Mouse (Mus musculus) limb, embryonic 10.5 days (tissue): ENCODE results near the gene Adamts9. TPM values are rescaled to one million over a fixed set of nuclear protein-coding genes. Genes with fewer than 3 reads are reported as not detected.

Source experiments
- DNase-seq: peaks from one replicate; pipeline ENCODE4 v3.0.0-alpha.2; 2017; ENCODE audit warnings: low spot score
- H3K27ac ChIP-seq: fragments of 300-500 bp; sonication (generic); 2 replicates; pipeline ENCODE4 v1.5.1; 2016; ENCODE audit warnings: mild to moderate bottlenecking
- H3K27me3 ChIP-seq: fragments of 300-500 bp; sonication (generic); 2 replicates; pipeline ENCODE4 v1.6.1; 2016; ENCODE audit warnings: low read depth, mild to moderate bottlenecking; ENCODE audit not compliant: poor library complexity, severe bottlenecking
- H3K36me3 ChIP-seq: fragments of 300-500 bp; sonication (generic); 2 replicates; pipeline ENCODE4 v1.6.1; 2016; ENCODE audit warnings: mild to moderate bottlenecking, moderate library complexity
- H3K4me1 ChIP-seq: fragments of 300-500 bp; sonication (generic); 2 replicates; pipeline ENCODE4 v1.6.1; 2016
- H3K4me3 ChIP-seq: fragments of 300-500 bp; sonication (generic); 2 replicates; pipeline ENCODE4 v1.5.1; 2016; ENCODE audit warnings: mild to moderate bottlenecking, moderate library complexity
- H3K9me3 ChIP-seq: fragments of 300-500 bp; sonication (generic); replicated peaks from 2 replicates; pipeline ENCODE4 v1.6.1; 2016; ENCODE audit warnings: mild to moderate bottlenecking
- WGBS: fragments of 180-500 bp; shearing (Covaris S2); methylation state at CpG from one replicate; pipeline ENCODE4 v1.1.7; 2016; 5-methylcytosine and 5-hydroxymethylcytosine counted together
- polyA plus RNA-seq: library from polyadenylated mRNA; unstranded; fragments of >200 nt; fragmentation: Nextera tagmentation; extraction: Ambion mirVana; gene quantifications from 2 replicates; pipeline ENCODE4 v1.2.1, GENCODE M21; 2016

The Adamts9 gene
- polyA plus RNA-seq, 1 experiment from 2014 or later = 3.0 TPM

GRCm38 (mm10) chr6:92811566-92811965 is 131.7 kb downstream of the Adamts9 start:
- Histone ChIP-seq H3K27ac (no peak overlapping the region), H3K9me3 (no peaks in the 10 kb centered on the region), H3K27me3 (no peaks in the 10 kb centered on the region), H3K4me3 (no peak overlapping the region), H3K36me3 (no peaks in the 10 kb centered on the region), H3K4me1 (peaks cover 7% of the 10 kb centered on the region)
- no peak for DNase-seq

- Histone ChIP-seq H3K36me3 (no peaks in the 10 kb centered on the region), H3K27ac (no peak overlapping the region), H3K4me1 (no peaks in the 10 kb centered on the region), H3K4me3 (no peak overlapping the region), H3K9me3 (no peaks in the 10 kb centered on the region), H3K27me3 (no peaks in the 10 kb centered on the region)
- 95% methylated on average over 2 of the region's 2 CpGs for WGBS
- DNase-seq = no peak
Observed at GRCm38 (mm10) chr6:92810628-92811027, 132.7 kb downstream of the Adamts9 start.

DNA sequence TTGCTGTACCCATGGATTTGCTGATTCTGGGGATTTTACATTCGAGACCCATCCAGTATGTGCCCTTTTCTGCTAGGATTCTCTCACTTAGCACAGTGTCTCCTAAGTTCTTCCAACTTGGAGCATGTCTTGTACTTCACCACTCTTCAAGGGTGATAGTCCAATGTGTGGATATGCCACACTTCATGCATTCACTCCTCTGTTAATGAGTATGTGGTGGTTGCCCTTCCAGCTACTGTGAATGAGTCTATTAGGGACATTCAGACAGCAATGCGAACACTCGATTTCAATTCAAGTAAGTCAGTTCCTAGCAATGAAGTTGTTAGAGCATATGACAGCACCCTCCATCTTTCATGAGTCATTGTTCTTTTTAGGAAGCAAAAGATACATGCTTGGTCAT is 133.5 kb downstream of the Adamts9 start:
- Histone ChIP-seq H3K27me3 (no peaks in the 10 kb centered on the region), H3K36me3 (no peaks in the 10 kb centered on the region), H3K9me3 (no peaks in the 10 kb centered on the region), H3K4me3 (no peak overlapping the region), H3K27ac (no peak overlapping the region), H3K4me1 (no peaks in the 10 kb centered on the region)
- no peak for DNase-seq
- 93% methylated on average over 3 of the region's 3 CpGs for WGBS

- H3K4me1 ChIP-seq = peaks cover 7% of the 10 kb centered on the region; the same call in 1 of the 2 replicates
- no peak overlapping the region for H3K27ac ChIP-seq
- WGBS = 86% methylated on average over 3 of the region's 3 CpGs
Observed at GRCm38 (mm10) chr6:92804254-92804971, 138.9 kb downstream of the Adamts9 start.

DNA sequence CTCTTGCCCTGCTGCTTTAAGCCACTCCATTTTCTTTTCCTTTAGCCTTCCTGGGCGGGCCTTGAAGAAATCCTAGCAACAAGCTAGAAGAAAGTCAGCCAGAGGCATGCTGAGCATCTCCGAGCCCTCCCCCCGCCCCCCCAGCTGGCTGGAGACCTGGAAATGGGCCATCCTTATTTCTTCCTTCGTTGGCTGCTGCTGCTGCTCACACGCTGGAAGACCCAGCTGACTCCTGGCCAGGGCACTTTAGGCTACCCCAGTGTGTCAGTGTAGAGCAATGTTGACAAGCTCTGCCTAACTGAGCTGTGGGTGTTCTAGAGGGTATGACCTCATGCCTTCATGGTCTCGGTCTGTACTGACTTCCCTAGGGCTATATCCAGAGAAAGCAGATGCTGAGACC is 140.1 kb downstream of the Adamts9 start:
- Histone ChIP-seq H3K4me3 (no peak overlapping the region), H3K27me3 (no peaks in the 10 kb centered on the region), H3K27ac (no peak overlapping the region), H3K36me3 (no peaks in the 10 kb centered on the region; the same call in 1 of the 2 replicates), H3K4me1 (peaks cover 7% of the 10 kb centered on the region; the same call in 1 of the 2 replicates), H3K9me3 (no peaks in the 10 kb centered on the region)
- DNase-seq = no peak
- WGBS = 88% methylated on average over 6 of the region's 6 CpGs

More at GRCm38 (mm10) chr6:92804254-92804971, 138.9 kb downstream of the Adamts9 start:
- no peak overlapping the region for H3K4me3 ChIP-seq
- no peaks in the 10 kb centered on the region for H3K9me3 ChIP-seq
- H3K27me3 ChIP-seq = no peaks in the 10 kb centered on the region
- H3K36me3 ChIP-seq = no peaks in the 10 kb centered on the region; the same call in 1 of the 2 replicates
- DNase-seq = no peak

GRCm38 (mm10) chr6:92802421-92802820 is 140.9 kb downstream of the Adamts9 start:
- Histone ChIP-seq H3K4me3 (no peak overlapping the region), H3K27me3 (no peaks in the 10 kb centered on the region), H3K27ac (no peak overlapping the region), H3K4me1 (peaks cover 7% of the 10 kb centered on the region; the same call in 1 of the 2 replicates), H3K9me3 (no peaks in the 10 kb centered on the region), H3K36me3 (no peaks in the 10 kb centered on the region; the same call in 1 of the 2 replicates)
- WGBS = 95% methylated on average over 11 of the region's 11 CpGs
- no peak for DNase-seq

DNA sequence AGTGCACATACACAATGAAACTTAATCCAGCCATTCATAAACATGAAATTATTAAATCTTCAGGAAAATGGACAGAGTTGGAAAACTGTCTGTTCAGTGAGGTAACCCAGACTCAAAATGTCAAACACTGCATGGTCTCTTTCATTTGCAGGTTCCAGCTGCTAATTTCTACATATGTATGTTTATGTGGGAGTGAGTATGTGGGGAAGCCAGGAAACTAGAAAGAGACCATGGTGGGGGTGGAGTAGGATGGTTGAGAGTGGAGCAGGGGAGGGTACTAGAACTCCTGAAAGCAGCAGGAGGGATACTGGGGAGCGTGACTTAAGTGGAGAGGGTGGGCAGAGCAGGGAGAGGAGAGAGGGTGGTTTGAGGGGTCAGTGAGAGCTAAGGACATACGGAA is 141.8 kb downstream of the Adamts9 start:
- no peaks in the 10 kb centered on the region; the same call in 1 of the 2 replicates for H3K36me3 ChIP-seq
- 88% methylated on average over 2 of the region's 2 CpGs for WGBS
- H3K9me3 ChIP-seq = no peaks in the 10 kb centered on the region
- no peaks in the 10 kb centered on the region for H3K27me3 ChIP-seq
- peaks cover 7% of the 10 kb centered on the region; the same call in 1 of the 2 replicates for H3K4me1 ChIP-seq
- H3K27ac ChIP-seq = no peak overlapping the region
- H3K4me3 ChIP-seq = no peak overlapping the region
- no peak for DNase-seq

DNA sequence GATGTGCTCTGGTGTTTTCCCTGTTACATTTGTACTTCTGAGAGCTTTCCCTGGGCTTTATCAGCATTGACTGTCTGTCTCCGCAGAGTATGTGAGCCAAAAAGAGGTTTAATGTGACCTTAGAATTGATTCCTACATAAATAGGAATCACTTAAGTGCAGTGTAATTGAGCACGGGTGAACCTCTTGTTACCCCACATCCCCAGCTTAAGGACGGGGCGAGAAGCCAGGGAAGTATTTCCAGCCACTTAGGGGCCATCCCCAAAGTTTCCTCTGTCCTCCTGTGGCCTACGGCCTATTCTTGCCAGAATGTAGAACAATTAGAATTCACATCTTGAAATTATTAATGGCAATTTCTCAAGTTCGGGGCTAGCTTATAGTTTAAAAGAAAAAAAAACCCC is 149.5 kb downstream of the Adamts9 start:
- no peak for DNase-seq
- Histone ChIP-seq H3K27me3 (no peaks in the 10 kb centered on the region), H3K27ac (no peak overlapping the region), H3K4me3 (no peak overlapping the region), H3K4me1 (no peaks in the 10 kb centered on the region), H3K36me3 (peaks cover 6% of the 10 kb centered on the region; the same call in 1 of the 2 replicates), H3K9me3 (no peaks in the 10 kb centered on the region)
- 63% methylated on average over 6 of the region's 6 CpGs for WGBS

- DNase-seq = peak; percentile 96
- Histone ChIP-seq H3K9me3 (no peaks in the 10 kb centered on the region), H3K27ac (peak overlapping the region; percentile 50; the same call in 1 of the 2 replicates), H3K27me3 (peaks cover 17% of the 10 kb centered on the region), H3K36me3 (no peaks in the 10 kb centered on the region), H3K4me1 (peaks cover 10% of the 10 kb centered on the region), H3K4me3 (peak overlapping the region; percentile 49)
- WGBS = 0% methylated on average over 11 of the region's 12 CpGs
Observed at GRCm38 (mm10) chr6:92787376-92787712, 155.9 kb downstream of the Adamts9 start.

DNA sequence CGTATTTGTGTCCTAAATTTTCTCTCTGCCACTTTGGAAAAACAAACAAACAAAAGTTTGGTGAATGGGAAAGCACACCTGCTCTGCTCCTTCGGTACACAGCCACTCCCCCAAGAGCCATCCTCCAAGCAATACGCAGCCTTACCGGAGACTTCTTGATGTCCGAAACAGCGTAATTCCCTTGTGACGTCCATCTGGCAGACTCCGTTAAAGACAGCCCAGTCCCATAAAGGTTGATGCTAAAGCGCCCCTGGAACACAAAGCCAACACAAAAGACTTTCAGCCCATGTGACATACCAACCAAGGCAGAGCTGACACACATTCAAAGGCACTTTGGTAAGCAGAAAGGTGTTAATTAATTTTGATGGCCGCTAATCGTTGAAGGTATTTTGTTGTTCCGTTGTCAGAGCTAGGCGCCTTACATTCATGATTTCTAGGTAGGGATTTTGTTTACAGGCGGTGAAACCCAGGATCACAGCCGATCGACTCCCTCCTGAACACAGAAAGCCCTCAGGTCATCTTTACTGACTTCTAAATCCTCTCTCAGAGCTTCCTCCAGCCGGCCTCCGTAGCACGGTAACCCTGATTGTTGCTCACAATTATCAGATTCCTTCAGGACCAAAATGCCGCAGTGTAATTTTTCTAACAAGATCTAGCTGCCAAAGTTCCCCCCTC is 156.5 kb downstream of the Adamts9 start:
- Histone ChIP-seq H3K27me3 (peaks cover 17% of the 10 kb centered on the region), H3K27ac (peak overlapping the region; percentile 50; the same call in 1 of the 2 replicates), H3K4me3 (peak overlapping the region; percentile 49), H3K9me3 (no peaks in the 10 kb centered on the region), H3K36me3 (no peaks in the 10 kb centered on the region), H3K4me1 (peaks cover 10% of the 10 kb centered on the region)
- no peak for DNase-seq
- 3% methylated on average over 20 of the region's 20 CpGs for WGBS

- Histone ChIP-seq H3K36me3 (no peaks in the 10 kb centered on the region), H3K27me3 (peaks cover 17% of the 10 kb centered on the region), H3K4me3 (no peak overlapping the region), H3K27ac (no peak overlapping the region), H3K4me1 (peaks cover 11% of the 10 kb centered on the region), H3K9me3 (no peaks in the 10 kb centered on the region)
- WGBS = 15% methylated on average over 7 of the region's 7 CpGs
- peak; percentile 71 for DNase-seq
Observed at GRCm38 (mm10) chr6:92784782-92785181, 158.5 kb downstream of the Adamts9 start.

DNA sequence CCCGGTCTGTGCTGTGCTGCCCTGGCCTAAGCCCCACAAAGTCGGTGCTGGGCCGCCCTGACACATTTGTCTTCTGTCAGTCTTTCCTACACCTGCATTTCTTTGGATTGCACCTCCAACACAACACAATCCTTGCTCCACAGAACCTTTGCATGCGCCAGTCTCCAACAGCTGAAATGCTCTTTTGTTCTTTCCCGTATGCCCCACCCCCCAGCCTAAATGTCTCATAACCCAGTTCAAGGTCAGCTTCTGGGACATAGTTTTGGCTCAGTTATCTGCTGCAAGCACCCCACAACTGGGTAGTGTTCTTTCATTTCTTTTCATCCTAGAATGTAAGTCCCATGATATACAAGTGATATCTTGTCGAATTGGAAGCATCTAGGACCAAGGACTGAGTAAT is 161.8 kb downstream of the Adamts9 start:
- no peaks in the 10 kb centered on the region for H3K36me3 ChIP-seq
- peaks cover 11% of the 10 kb centered on the region for H3K4me1 ChIP-seq
- WGBS = 82% methylated on average over 6 of the region's 6 CpGs
- H3K27ac ChIP-seq = no peak overlapping the region
- H3K27me3 ChIP-seq = peaks cover 13% of the 10 kb centered on the region
- no peaks in the 10 kb centered on the region for H3K9me3 ChIP-seq
- no peak for DNase-seq
- H3K4me3 ChIP-seq = no peak overlapping the region

DNA sequence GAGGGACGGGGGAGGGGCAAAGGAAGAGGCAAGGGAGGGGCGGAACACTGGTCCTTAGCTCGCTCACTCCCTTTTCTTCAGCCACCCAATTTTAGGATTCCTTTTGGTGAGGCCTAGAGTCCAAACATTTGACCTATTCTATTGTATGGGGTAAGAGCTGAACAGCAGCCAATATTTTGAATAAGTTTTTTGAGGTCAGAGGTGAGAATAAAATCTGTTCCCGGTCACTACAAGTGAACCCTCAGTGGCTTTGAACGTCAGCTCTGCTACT is 163.4 kb downstream of the Adamts9 start:
- DNase-seq = no peak
- 50% methylated on average over 5 of the region's 5 CpGs for WGBS
- Histone ChIP-seq H3K4me3 (no peak overlapping the region), H3K36me3 (no peaks in the 10 kb centered on the region), H3K9me3 (no peaks in the 10 kb centered on the region), H3K27ac (no peak overlapping the region), H3K4me1 (peaks cover 11% of the 10 kb centered on the region), H3K27me3 (no peaks in the 10 kb centered on the region)
